Mouse (Mus musculus): ENCODE results near the gene Dpp3. TPM values are rescaled to one million over a fixed set of nuclear protein-coding genes. Genes with fewer than 3 reads are reported as not detected.

The Dpp3 gene
- polyA plus RNA-seq, 1 experiment from 2014 or later: 147 TPM

- Histone ChIP-seq H3K4me3 (ENCODE audit: low read depth, low read length) (no peak overlapping the region), H3K9me3 (ENCODE audit: control insufficient read depth, low read length) (no peaks in the 10 kb centered on the region), H3K4me1 (ENCODE audit: control insufficient read depth, insufficient read depth, low read length) (no peaks in the 10 kb centered on the region), H3K27ac (replicated peaks; ENCODE audit: low read depth, low read length) (no peak overlapping the region), H3K4me2 (ENCODE audit: low read depth, severe bottlenecking) (no peak overlapping the region), H3K9ac (ENCODE audit: low read length) (no peak overlapping the region), H3K36me3 (ENCODE audit: control insufficient read depth, insufficient read depth, low read length) (peaks cover 7% of the 10 kb centered on the region), H3K27me3 (ENCODE audit: control insufficient read depth, insufficient read depth, low read length) (no peaks in the 10 kb centered on the region)
- ATAC-seq (ENCODE audit: insufficient number of reproducible peaks, low FRiP score, low TSS enrichment, low read depth): no peak
- 86% methylated on average over 4 of the region's 4 CpGs for WGBS
- DNase-seq (ENCODE audit: low spot score): peak; percentile 53
These were observed 20.0 kb downstream of the Dpp3 start for GRCm38 (mm10) chr19:4908107-4908506.

- Histone ChIP-seq H3K27me3 (ENCODE audit: control insufficient read depth, insufficient read depth, low read length) (no peaks in the 10 kb centered on the region), H3K36me3 (ENCODE audit: control insufficient read depth, insufficient read depth, low read length) (peaks cover 3% of the 10 kb centered on the region), H3K4me2 (ENCODE audit: low read depth, severe bottlenecking) (peak within 1 kb of the TSS; percentile 43), H3K27ac (replicated peaks; ENCODE audit: low read depth, low read length) (no peak within 1 kb of the TSS), H3K9me3 (ENCODE audit: control insufficient read depth, low read length) (no peaks in the 10 kb centered on the region), H3K4me1 (ENCODE audit: control insufficient read depth, insufficient read depth, low read length) (no peaks in the 10 kb centered on the region), H3K9ac (ENCODE audit: low read length) (peak within 1 kb of the TSS; percentile 60), H3K4me3 (ENCODE audit: low read depth, low read length) (peak within 1 kb of the TSS; percentile 67)
- 0 out of 2 replicates have a peak, but pooled peaks have one; percentile 39 for ATAC-seq (ENCODE audit: insufficient number of reproducible peaks, low FRiP score, low TSS enrichment, low read depth)
- WGBS: 9% methylated on average over 31 of the region's 31 CpGs
- DNase-seq (ENCODE audit: low spot score): peak; percentile 91
These were observed 21.9 kb downstream of the Dpp3 start, which contains the start of gene Bbs1 for GRCm38 (mm10) chr19:4905979-4906794. Gene Bbs1, minus strand, starts transcription at chr19:4906628.

- no peak for ATAC-seq (ENCODE audit: insufficient number of reproducible peaks, low FRiP score, low TSS enrichment, low read depth)
- Histone ChIP-seq H3K9me3 (ENCODE audit: control insufficient read depth, low read length) (no peaks in the 10 kb centered on the region), H3K36me3 (ENCODE audit: control insufficient read depth, insufficient read depth, low read length) (no peaks in the 10 kb centered on the region; the same call in 1 of the 2 replicates), H3K4me2 (ENCODE audit: low read depth, severe bottlenecking) (no peak overlapping the region), H3K27ac (replicated peaks; ENCODE audit: low read depth, low read length) (no peak overlapping the region), H3K9ac (ENCODE audit: low read length) (no peak overlapping the region), H3K27me3 (ENCODE audit: control insufficient read depth, insufficient read depth, low read length) (no peaks in the 10 kb centered on the region), H3K4me1 (ENCODE audit: control insufficient read depth, insufficient read depth, low read length) (no peaks in the 10 kb centered on the region), H3K4me3 (ENCODE audit: low read depth, low read length) (no peak overlapping the region)
- no peak for DNase-seq (ENCODE audit: low spot score)
- 79% methylated on average over 3 of the region's 3 CpGs for WGBS
These were observed 28.2 kb downstream of the Dpp3 start for GRCm38 (mm10) chr19:4899888-4900287.

- Histone ChIP-seq H3K36me3 (ENCODE audit: control insufficient read depth, insufficient read depth, low read length) (no peaks in the 10 kb centered on the region; the same call in 1 of the 2 replicates), H3K9me3 (ENCODE audit: control insufficient read depth, low read length) (no peaks in the 10 kb centered on the region), H3K27me3 (ENCODE audit: control insufficient read depth, insufficient read depth, low read length) (no peaks in the 10 kb centered on the region), H3K9ac (ENCODE audit: low read length) (no peak overlapping the region), H3K4me1 (ENCODE audit: control insufficient read depth, insufficient read depth, low read length) (no peaks in the 10 kb centered on the region), H3K27ac (replicated peaks; ENCODE audit: low read depth, low read length) (no peak overlapping the region), H3K4me2 (ENCODE audit: low read depth, severe bottlenecking) (no peak overlapping the region), H3K4me3 (ENCODE audit: low read depth, low read length) (no peak overlapping the region)
- 75% methylated on average over 9 of the region's 9 CpGs for WGBS
- DNase-seq (ENCODE audit: low spot score) (no peak), ATAC-seq (ENCODE audit: insufficient number of reproducible peaks, low FRiP score, low TSS enrichment, low read depth) (no peak)
These were observed 29.1 kb downstream of the Dpp3 start for GRCm38 (mm10) chr19:4898972-4899371.

- no peak overlapping the region for H3K4me2 ChIP-seq (ENCODE audit: low read depth, severe bottlenecking)
- no peak overlapping the region for H3K4me3 ChIP-seq (ENCODE audit: low read depth, low read length)
- 50% methylated on average over 21 of the region's 21 CpGs for WGBS
These were observed 31.1 kb downstream of the Dpp3 start for GRCm38 (mm10) chr19:4896780-4897520.

GRCm38 (mm10) chr19:4891798-4892197 is 36.3 kb downstream of the Dpp3 start:
- no peaks in the 10 kb centered on the region for H3K27me3 ChIP-seq (ENCODE audit: control insufficient read depth, insufficient read depth, low read length)

More at GRCm38 (mm10) chr19:4896780-4897520, 31.1 kb downstream of the Dpp3 start:
- H3K27ac ChIP-seq (replicated peaks; ENCODE audit: low read depth, low read length): no peak overlapping the region
- no peaks in the 10 kb centered on the region for H3K27me3 ChIP-seq (ENCODE audit: control insufficient read depth, insufficient read depth, low read length)
- DNase-seq (ENCODE audit: low spot score) (no peak), ATAC-seq (ENCODE audit: insufficient number of reproducible peaks, low FRiP score, low TSS enrichment, low read depth) (no peak)
- H3K36me3 ChIP-seq (ENCODE audit: control insufficient read depth, insufficient read depth, low read length): no peaks in the 10 kb centered on the region
- no peak overlapping the region for H3K9ac ChIP-seq (ENCODE audit: low read length)
- no peaks in the 10 kb centered on the region for H3K4me1 ChIP-seq (ENCODE audit: control insufficient read depth, insufficient read depth, low read length)
- no peaks in the 10 kb centered on the region for H3K9me3 ChIP-seq (ENCODE audit: control insufficient read depth, low read length)

GRCm38 (mm10) chr19:4889791-4890190 is 38.3 kb downstream of the Dpp3 start:
- no peaks in the 10 kb centered on the region for H3K36me3 ChIP-seq (ENCODE audit: control insufficient read depth, insufficient read depth, low read length)
- H3K4me1 ChIP-seq (ENCODE audit: control insufficient read depth, insufficient read depth, low read length): no peaks in the 10 kb centered on the region
- DNase-seq (ENCODE audit: low spot score) (no peak), ATAC-seq (ENCODE audit: insufficient number of reproducible peaks, low FRiP score, low TSS enrichment, low read depth) (no peak)
- 81% methylated on average over 10 of the region's 10 CpGs for WGBS
- no peak overlapping the region for H3K9ac ChIP-seq (ENCODE audit: low read length)
- no peaks in the 10 kb centered on the region for H3K27me3 ChIP-seq (ENCODE audit: control insufficient read depth, insufficient read depth, low read length)
- H3K9me3 ChIP-seq (ENCODE audit: control insufficient read depth, low read length): no peaks in the 10 kb centered on the region
- H3K4me3 ChIP-seq (ENCODE audit: low read depth, low read length): no peak overlapping the region
- no peak overlapping the region for H3K27ac ChIP-seq (replicated peaks; ENCODE audit: low read depth, low read length)
- H3K4me2 ChIP-seq (ENCODE audit: low read depth, severe bottlenecking): no peak overlapping the region

More at GRCm38 (mm10) chr19:4891798-4892197, 36.3 kb downstream of the Dpp3 start:
- Histone ChIP-seq H3K4me3 (ENCODE audit: low read depth, low read length) (no peak overlapping the region), H3K9me3 (ENCODE audit: control insufficient read depth, low read length) (no peaks in the 10 kb centered on the region), H3K4me1 (ENCODE audit: control insufficient read depth, insufficient read depth, low read length) (no peaks in the 10 kb centered on the region), H3K27ac (replicated peaks; ENCODE audit: low read depth, low read length) (no peak overlapping the region), H3K9ac (ENCODE audit: low read length) (no peak overlapping the region), H3K36me3 (ENCODE audit: control insufficient read depth, insufficient read depth, low read length) (no peaks in the 10 kb centered on the region), H3K4me2 (ENCODE audit: low read depth, severe bottlenecking) (no peak overlapping the region)
- no peak for DNase-seq (ENCODE audit: low spot score)
- WGBS: 75% methylated on average over 3 of the region's 3 CpGs
- ATAC-seq (ENCODE audit: insufficient number of reproducible peaks, low FRiP score, low TSS enrichment, low read depth): no peak

- H3K4me2 ChIP-seq (ENCODE audit: low read depth, severe bottlenecking): no peak overlapping the region
These were observed 44.1 kb downstream of the Dpp3 start for GRCm38 (mm10) chr19:4883961-4884360.

More at GRCm38 (mm10) chr19:4883961-4884360, 44.1 kb downstream of the Dpp3 start:
- Histone ChIP-seq H3K27me3 (ENCODE audit: control insufficient read depth, insufficient read depth, low read length) (no peaks in the 10 kb centered on the region), H3K4me1 (ENCODE audit: control insufficient read depth, insufficient read depth, low read length) (no peaks in the 10 kb centered on the region), H3K4me3 (ENCODE audit: low read depth, low read length) (no peak overlapping the region), H3K9me3 (ENCODE audit: control insufficient read depth, low read length) (no peaks in the 10 kb centered on the region), H3K27ac (replicated peaks; ENCODE audit: low read depth, low read length) (no peak overlapping the region), H3K36me3 (ENCODE audit: control insufficient read depth, insufficient read depth, low read length) (no peaks in the 10 kb centered on the region), H3K9ac (ENCODE audit: low read length) (no peak overlapping the region)
- WGBS: 84% methylated on average over 4 of the region's 4 CpGs
- no peak for ATAC-seq (ENCODE audit: insufficient number of reproducible peaks, low FRiP score, low TSS enrichment, low read depth)
- DNase-seq (ENCODE audit: low spot score): no peak
